Mouse (Mus musculus): ENCODE results near the gene Unc5c. TPM values are rescaled to one million over a fixed set of nuclear protein-coding genes. Genes with fewer than 3 reads are reported as not detected.

Gene Unc5c
- total RNA-seq, 4 experiments from 2014 or later, result 0.02 to 0.05 TPM; not detected in 2

GRCm38 (mm10) chr3:141701381-141701909 lies 236.4 kb downstream of the Unc5c start:
- DNase-seq (ENCODE audit: low spot score in 2 of 2), result no peak

- DNase-seq (ENCODE audit: low spot score in 2 of 2), result no peak
Measured at GRCm38 (mm10) chr3:141711601-141712000, 246.6 kb downstream of the Unc5c start.

- DNase-seq (ENCODE audit: low spot score in 2 of 2), result no peak
Measured at GRCm38 (mm10) chr3:141716371-141716770, 251.4 kb downstream of the Unc5c start.

- DNase-seq (ENCODE audit: low spot score in 2 of 2), result no peak
Measured at GRCm38 (mm10) chr3:141719050-141719449, 254.0 kb downstream of the Unc5c start.

GRCm38 (mm10) chr3:141724499-141724898 lies 259.5 kb downstream of the Unc5c start:
- no peak for DNase-seq (ENCODE audit: low spot score in 2 of 2)

- no peak for DNase-seq (ENCODE audit: low spot score in 2 of 2)
Measured at GRCm38 (mm10) chr3:141725432-141725831, 260.4 kb downstream of the Unc5c start.

- no peak for DNase-seq (ENCODE audit: low spot score in 2 of 2)
Measured at GRCm38 (mm10) chr3:141733844-141734243, 268.8 kb downstream of the Unc5c start.

GRCm38 (mm10) chr3:141735285-141735684 lies 270.3 kb downstream of the Unc5c start:
- DNase-seq (ENCODE audit: low spot score in 2 of 2), result no peak

GRCm38 (mm10) chr3:141745322-141745721 lies 280.3 kb downstream of the Unc5c start:
- no peak for DNase-seq (ENCODE audit: low spot score in 2 of 2)

- DNase-seq (ENCODE audit: low spot score in 2 of 2), result no peak
Measured at GRCm38 (mm10) chr3:141748694-141749381, 283.8 kb downstream of the Unc5c start.

- no peak for DNase-seq (ENCODE audit: low spot score in 2 of 2)
Measured at GRCm38 (mm10) chr3:141752172-141752571, 287.2 kb downstream of the Unc5c start.

- DNase-seq (ENCODE audit: low spot score in 2 of 2), result no peak
Measured at GRCm38 (mm10) chr3:141757259-141757658, 292.2 kb downstream of the Unc5c start.

- DNase-seq (ENCODE audit: low spot score in 2 of 2), result no peak
Measured at GRCm38 (mm10) chr3:141778411-141778919, 313.4 kb downstream of the Unc5c start.

GRCm38 (mm10) chr3:141779186-141779585 lies 314.2 kb downstream of the Unc5c start:
- no peak for DNase-seq (ENCODE audit: low spot score in 2 of 2)

- DNase-seq (ENCODE audit: low spot score in 2 of 2), result no peak
Measured at GRCm38 (mm10) chr3:141782553-141782952, 317.5 kb downstream of the Unc5c start.

- no peak for DNase-seq (ENCODE audit: low spot score in 2 of 2)
Measured at GRCm38 (mm10) chr3:141791026-141791780, 326.2 kb downstream of the Unc5c start.

GRCm38 (mm10) chr3:141792106-141792505 lies 327.1 kb downstream of the Unc5c start:
- DNase-seq (ENCODE audit: low spot score in 2 of 2), result no peak

GRCm38 (mm10) chr3:141793755-141794154 lies 328.7 kb downstream of the Unc5c start:
- no peak for DNase-seq (ENCODE audit: low spot score in 2 of 2)

- DNase-seq (ENCODE audit: low spot score in 2 of 2), result no peak
Measured at GRCm38 (mm10) chr3:141794371-141794770, 329.4 kb downstream of the Unc5c start.

GRCm38 (mm10) chr3:141797372-141797771 lies 332.4 kb downstream of the Unc5c start:
- no peak for DNase-seq (ENCODE audit: low spot score in 2 of 2)

- DNase-seq (ENCODE audit: low spot score in 2 of 2), result no peak
Measured at GRCm38 (mm10) chr3:141797789-141798188, 332.8 kb downstream of the Unc5c start.

- DNase-seq (ENCODE audit: low spot score in 2 of 2), result no peak
Measured at GRCm38 (mm10) chr3:141804133-141804532, 339.1 kb downstream of the Unc5c start.

Measured in gastrocnemius, adult 8-10 months (tissue).